Mouse (Mus musculus): ENCODE measurements around the gene Slc24a2. TPM values are rescaled to one million over a fixed set of nuclear protein-coding genes. Genes with fewer than 3 reads are reported as not detected.

Slc24a2 gene
- total RNA-seq, 2 experiments from 2014 or later, result 22.5 to 22.8 TPM

- no peak for DNase-seq (ENCODE audit: low spot score in 2 of 2)
Observed at GRCm38 (mm10) chr4:87047131-87047530, 183.1 kb downstream of the Slc24a2 start.

GRCm38 (mm10) chr4:87043296-87043695 lies 187.0 kb downstream of the Slc24a2 start:
- no peak for DNase-seq (ENCODE audit: low spot score in 2 of 2)

- no peak for DNase-seq (ENCODE audit: low spot score in 2 of 2)
Observed at GRCm38 (mm10) chr4:87041412-87041997, 188.8 kb downstream of the Slc24a2 start.

- DNase-seq (ENCODE audit: low spot score in 2 of 2), result no peak
Observed at GRCm38 (mm10) chr4:87037592-87037991, 192.7 kb downstream of the Slc24a2 start.

GRCm38 (mm10) chr4:87036507-87036906 lies 193.8 kb downstream of the Slc24a2 start:
- DNase-seq (ENCODE audit: low spot score in 2 of 2), result no peak

GRCm38 (mm10) chr4:87035701-87036100 lies 194.6 kb downstream of the Slc24a2 start:
- DNase-seq (ENCODE audit: low spot score in 2 of 2), result no peak

- DNase-seq (ENCODE audit: low spot score in 2 of 2), result no peak
Observed at GRCm38 (mm10) chr4:87032632-87033031, 197.6 kb downstream of the Slc24a2 start.

GRCm38 (mm10) chr4:87031076-87031475 lies 199.2 kb downstream of the Slc24a2 start:
- no peak for DNase-seq (ENCODE audit: low spot score in 2 of 2)

- no peak for DNase-seq (ENCODE audit: low spot score in 2 of 2)
Observed at GRCm38 (mm10) chr4:87026311-87027151, 203.7 kb downstream of the Slc24a2 start.

GRCm38 (mm10) chr4:87024556-87024955 lies 205.7 kb downstream of the Slc24a2 start:
- no peak for DNase-seq (ENCODE audit: low spot score in 2 of 2)

GRCm38 (mm10) chr4:87021542-87021941 lies 208.7 kb downstream of the Slc24a2 start:
- DNase-seq (ENCODE audit: low spot score in 2 of 2), result no peak

- DNase-seq (ENCODE audit: low spot score in 2 of 2), result no peak
Observed at GRCm38 (mm10) chr4:87019486-87020105, 210.7 kb downstream of the Slc24a2 start.

GRCm38 (mm10) chr4:87018073-87018997 lies 211.9 kb downstream of the Slc24a2 start:
- no peak for DNase-seq (ENCODE audit: low spot score in 2 of 2)

GRCm38 (mm10) chr4:87017464-87017863 lies 212.8 kb downstream of the Slc24a2 start:
- DNase-seq (ENCODE audit: low spot score in 2 of 2), result no peak

GRCm38 (mm10) chr4:87015746-87016145 lies 214.5 kb downstream of the Slc24a2 start:
- DNase-seq (ENCODE audit: low spot score in 2 of 2), result no peak

GRCm38 (mm10) chr4:87013721-87014620 lies 216.3 kb downstream of the Slc24a2 start:
- DNase-seq (ENCODE audit: low spot score in 2 of 2), result no peak

- DNase-seq (ENCODE audit: low spot score in 2 of 2), result no peak
Observed at GRCm38 (mm10) chr4:86992470-86992869, 237.8 kb downstream of the Slc24a2 start.

- no peak for DNase-seq (ENCODE audit: low spot score in 2 of 2)
Observed at GRCm38 (mm10) chr4:86989301-86989700, 241.0 kb downstream of the Slc24a2 start.

- no peak for DNase-seq (ENCODE audit: low spot score in 2 of 2)
Observed at GRCm38 (mm10) chr4:86987846-86988245, 242.4 kb downstream of the Slc24a2 start.

GRCm38 (mm10) chr4:86977272-86977671 lies 253.0 kb downstream of the Slc24a2 start:
- DNase-seq (ENCODE audit: low spot score in 2 of 2), result no peak
